Mouse (Mus musculus) megakaryocyte progenitor cell, adult 5-6 weeks (primary cell): ENCODE measurements around the gene Lrp8. TPM values are rescaled to one million over a fixed set of nuclear protein-coding genes. Genes with fewer than 3 reads are reported as not detected.

Experiments
- ATAC-seq: replicated peaks from 2 replicates; pipeline ENCODE4 v1.8.0; 2016; ENCODE audit warnings: mild to moderate bottlenecking, moderate TSS enrichment, inconsistent platforms; ENCODE audit not compliant: poor library complexity
- total RNA-seq, 2 experiments: library from RNA; stranded (forward) in 1 of 2; stranded (reverse) in 1 of 2; fragments of 157-497, 149-512 nt in 1 of 2; fragments of 200-1000 nt in 1 of 2; gene quantifications; 2 replicates each; pipeline versions ENCODE4 v1.2.3 to v1.2.4; 2015 to 2017

Lrp8 gene
- total RNA-seq, 2 experiments from 2014 or later = 17.3 to 19.7 TPM

DNA sequence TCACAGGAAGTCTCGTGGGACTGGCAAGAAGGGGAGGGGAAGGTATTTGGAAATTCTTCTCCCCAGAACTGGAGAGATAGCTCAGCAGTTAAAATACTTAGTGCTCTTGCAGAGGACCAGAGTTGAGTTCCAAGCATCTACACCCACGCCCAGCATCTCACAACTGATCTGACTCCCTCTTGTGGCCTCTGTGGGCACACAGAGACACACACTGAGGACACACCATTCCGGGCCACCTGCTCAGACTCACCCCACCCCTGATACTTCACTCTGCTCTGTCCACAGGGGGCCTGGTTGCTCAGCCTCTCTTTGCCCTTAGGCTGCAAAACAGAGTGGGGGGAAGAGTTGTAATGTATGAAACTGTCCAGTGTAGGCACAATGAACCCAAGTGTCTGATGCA, 3.4 kb downstream of the Lrp8 start:
- ATAC-seq = 0 out of 2 replicates have a peak, but pooled peaks have one; percentile 11

DNA sequence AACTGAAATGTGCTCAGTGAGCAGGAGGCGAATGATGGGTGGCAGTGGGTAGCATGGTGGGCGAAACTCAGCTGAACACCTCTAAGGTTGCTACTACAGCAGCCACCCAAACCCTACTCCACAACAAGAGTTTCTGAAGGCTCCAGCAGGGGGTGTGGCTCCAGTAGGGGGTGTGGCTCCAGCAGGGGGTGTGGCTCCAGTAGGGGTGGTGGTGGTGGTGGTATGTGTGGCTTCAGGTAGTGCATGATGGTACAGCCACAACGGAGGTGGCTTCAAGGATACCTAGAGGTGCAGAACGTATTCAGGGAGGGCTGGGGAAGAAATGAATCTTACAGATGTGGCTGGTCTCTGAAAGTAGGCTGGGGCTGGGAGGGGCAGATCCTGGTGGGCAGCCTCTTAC, 5.7 kb downstream of the Lrp8 start:
- peak; percentile 38 for ATAC-seq

- no peak for ATAC-seq
These were observed 6.6 kb downstream of the Lrp8 start for GRCm38 (mm10) chr4:107808655-107809054.

GRCm38 (mm10) chr4:107811006-107811405, 8.9 kb downstream of the Lrp8 start:
- no peak for ATAC-seq

- no peak for ATAC-seq
These were observed 9.8 kb downstream of the Lrp8 start for GRCm38 (mm10) chr4:107811716-107812330.

DNA sequence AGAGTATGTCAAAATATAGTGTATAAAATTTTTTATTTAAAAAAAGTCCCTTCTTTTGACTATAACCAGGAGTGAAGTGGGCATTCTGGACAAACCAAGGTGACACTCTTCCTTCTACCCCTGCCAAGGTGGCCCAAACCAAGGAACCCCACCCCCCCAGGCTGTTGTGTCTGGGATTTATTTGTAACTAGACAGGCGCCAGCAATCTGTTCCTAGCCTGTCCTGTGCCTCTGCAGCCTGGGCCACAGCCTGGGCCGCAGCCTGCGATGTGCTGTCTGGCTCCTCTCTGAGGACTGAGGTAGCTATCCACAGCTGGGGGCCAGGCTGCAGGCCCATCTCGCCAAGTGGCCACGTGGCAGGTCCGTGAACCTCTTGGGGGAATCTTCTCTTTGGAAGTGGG, 10.3 kb downstream of the Lrp8 start:
- ATAC-seq = no peak

- no peak for ATAC-seq
These were observed 14.4 kb downstream of the Lrp8 start for GRCm38 (mm10) chr4:107816459-107816858.

DNA sequence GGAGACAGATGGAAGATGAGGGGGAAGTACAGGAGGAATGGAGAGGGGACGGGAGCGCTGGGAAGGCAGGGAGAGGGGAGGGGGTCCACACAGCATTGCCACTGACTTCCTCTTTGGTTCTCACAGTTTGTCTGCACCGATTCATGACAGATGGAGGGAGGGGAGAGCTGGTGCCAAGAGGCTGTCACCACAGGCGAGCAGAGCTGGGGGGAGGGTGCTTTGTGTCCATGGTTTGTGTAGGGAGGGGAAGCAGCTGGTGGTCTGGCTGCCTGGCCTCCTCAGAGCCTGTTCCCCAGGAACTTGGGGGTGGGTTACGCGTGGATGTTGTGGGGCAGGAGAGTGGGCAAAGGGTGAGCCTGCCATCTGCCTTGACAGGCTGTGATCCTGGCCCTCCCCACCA, 15.4 kb downstream of the Lrp8 start:
- ATAC-seq = peak; percentile 67

- ATAC-seq = no peak
These were observed 18.1 kb downstream of the Lrp8 start for GRCm38 (mm10) chr4:107819990-107820719.

DNA sequence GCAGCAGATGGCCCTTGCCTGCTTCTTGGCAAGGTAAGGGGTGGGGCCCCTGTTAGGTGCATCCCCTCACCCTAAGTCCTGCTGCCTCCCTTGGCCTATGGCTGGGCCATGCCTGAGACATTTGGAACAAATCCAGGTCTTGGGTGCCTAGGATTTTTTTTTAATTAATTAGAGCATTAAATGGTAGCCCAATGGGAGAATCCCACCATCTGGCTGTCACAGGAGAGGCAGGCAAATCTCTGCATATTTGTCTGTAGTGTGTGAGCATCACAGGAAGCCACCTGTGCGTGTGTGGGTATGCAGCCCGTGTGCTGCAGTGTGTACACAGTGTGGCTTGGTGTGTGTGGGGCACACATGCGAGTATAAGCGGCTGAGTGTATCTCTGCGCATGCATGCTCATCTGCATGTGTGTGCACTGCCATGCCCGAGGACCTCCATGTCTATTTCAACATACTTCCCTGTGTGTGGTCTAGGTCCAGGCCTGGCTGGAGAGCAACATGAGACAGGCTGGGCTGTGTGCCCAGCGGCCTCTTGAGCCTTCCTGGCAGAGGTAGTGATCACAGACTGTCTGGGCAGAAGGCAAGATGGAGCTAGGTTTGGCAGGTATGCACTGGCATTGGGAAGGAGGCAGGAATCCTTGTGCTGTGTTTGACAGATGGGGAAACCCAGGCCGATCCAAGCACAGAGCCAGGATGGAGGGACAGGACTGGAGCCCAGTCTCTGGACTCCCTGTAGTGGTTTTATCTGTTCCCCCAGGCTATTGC, 19.0 kb downstream of the Lrp8 start:
- no peak for ATAC-seq

DNA sequence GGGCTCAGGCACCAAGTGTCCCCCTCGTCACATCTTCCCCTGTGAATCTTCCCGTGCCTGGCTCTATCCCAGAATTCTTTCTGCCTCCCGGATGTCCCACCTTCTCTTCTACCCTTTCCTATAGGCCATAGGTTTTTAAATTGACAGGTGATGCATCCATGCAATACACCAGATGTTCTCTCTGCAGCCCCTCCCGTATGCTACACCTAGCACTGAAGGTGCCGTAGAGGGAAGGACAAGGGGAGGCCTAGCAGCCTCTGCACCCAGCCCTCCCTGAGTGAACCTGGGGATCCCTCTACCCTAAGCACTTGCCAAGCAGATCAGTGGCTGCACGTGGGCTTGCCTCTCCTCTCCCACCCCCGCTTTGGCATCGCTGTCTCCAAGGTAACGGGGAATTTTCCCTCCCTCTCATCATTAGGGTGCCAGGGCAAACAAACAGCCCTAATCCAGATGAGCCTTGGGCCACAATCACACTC, 20.9 kb downstream of the Lrp8 start:
- no peak for ATAC-seq

GRCm38 (mm10) chr4:107823511-107823910, 21.4 kb downstream of the Lrp8 start:
- ATAC-seq = no peak

DNA sequence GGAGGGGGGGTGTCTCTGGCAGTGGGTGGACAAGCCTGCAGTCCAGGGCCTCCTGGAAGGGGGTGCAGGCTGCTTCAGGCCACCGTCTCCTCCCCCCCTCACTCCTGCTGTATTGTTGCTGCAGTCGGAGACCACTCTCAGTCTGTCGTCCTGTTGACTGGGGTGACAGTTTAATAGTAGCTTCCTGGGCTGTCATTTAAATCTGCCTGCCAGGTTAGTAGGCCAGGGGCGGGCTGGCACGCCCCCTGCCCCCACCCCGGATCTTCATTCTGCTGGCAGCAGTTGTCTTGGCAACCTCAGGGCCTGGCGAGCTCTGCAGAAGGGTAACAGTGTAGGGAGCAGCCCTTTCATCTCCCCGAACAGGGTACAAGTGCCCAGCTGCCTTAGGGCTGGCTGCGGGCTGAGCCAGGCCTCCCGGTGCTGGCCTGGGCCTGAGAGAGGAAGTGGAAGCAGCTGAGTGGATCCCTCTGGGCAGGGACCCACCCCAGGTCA, 26.7 kb downstream of the Lrp8 start:
- 0 out of 2 replicates have a peak, but pooled peaks have one; percentile 12 for ATAC-seq

GRCm38 (mm10) chr4:107829675-107830074, 27.6 kb downstream of the Lrp8 start:
- ATAC-seq = peak; percentile 54

DNA sequence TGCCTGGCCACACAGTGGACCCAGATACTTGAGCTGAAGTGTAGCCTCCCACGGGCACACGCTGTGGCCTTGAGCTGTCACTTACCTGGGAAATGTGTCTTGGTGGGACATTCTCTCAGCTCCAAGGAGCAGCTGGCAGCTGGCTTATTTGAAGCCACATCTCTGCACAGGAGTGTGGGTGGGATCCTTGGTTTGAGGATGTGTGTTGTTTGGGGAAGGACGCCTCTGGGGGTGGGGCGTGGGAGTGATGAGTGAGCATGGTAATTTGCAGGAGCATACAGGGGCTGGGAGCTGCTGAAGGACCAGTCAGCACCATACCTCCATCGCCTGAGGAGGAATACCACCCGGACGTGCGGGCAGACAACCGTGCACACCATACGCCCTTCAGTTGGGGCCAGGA, 28.1 kb downstream of the Lrp8 start:
- no peak for ATAC-seq

- ATAC-seq = no peak
These were observed 28.8 kb downstream of the Lrp8 start for GRCm38 (mm10) chr4:107830821-107831221.

DNA sequence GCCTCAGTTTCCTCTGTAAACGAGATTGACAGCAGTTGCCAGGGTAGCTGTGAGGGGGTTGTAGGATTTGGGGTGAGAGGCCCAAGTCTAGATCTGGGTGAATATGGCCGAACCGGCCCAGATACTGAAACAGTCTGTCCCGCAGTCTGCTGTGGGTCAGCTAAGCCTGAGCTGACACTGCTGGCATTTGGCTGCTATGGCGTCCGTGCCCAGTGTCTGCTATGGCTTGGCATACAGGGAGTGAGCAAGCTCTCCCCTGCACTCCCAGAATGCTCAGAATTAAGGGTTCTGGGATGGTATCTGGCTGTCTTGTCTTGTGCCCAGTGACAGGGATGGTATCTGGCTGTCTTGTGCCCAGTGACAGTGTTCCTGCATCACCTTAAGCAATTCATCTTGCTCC, 29.6 kb downstream of the Lrp8 start:
- no peak for ATAC-seq

DNA sequence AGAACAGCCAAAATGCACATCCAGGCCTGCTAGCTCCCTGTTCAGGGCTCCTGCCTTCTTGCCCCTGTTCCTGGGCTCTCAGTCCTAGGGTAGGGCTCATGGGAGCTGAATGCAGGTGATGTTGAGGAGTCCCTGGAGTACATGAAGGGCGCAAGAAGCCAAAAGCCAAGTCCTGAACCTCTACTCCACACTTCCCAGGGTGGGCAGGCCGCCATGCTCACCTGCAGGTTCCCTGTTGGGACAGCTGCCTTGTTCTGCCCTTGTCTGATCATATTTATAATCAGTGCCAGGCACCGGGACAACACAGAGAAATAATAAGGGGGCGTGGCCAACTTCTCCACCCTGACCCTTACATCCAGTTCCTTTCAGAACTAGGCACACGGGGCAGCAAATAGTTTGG, 31.5 kb downstream of the Lrp8 start:
- ATAC-seq = no peak

DNA sequence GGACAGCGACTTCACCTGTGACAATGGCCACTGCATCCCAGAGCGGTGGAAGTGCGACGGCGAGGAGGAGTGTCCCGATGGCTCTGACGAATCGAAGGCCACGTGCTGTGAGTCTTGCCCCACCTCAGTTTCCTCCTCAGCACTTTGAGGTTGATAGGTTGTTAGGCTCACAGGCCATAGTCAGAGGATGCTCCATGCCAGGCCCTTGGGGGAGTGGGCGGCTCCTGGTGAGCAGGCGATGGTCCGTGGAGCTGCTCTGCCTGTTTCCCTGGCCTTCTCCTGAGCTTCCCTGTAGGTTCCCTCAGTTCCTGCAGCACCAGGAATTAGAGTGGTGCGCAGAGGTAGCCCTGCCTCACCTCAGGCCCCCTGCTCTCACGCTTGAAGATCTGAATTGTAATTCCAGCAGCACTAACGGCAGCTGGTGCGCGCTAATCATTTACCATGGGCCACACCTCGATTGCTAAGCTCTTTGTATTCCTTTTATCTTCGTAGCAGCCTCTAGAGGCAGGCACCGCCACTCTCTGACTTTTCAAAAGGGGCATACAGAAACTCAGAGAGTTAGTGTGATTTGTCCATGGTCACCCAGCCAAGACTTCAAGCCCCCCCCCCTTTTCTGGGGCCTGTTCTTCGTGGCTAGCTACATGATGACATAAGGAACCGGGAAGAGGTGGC, 32.7 kb downstream of the Lrp8 start:
- ATAC-seq = no peak

DNA sequence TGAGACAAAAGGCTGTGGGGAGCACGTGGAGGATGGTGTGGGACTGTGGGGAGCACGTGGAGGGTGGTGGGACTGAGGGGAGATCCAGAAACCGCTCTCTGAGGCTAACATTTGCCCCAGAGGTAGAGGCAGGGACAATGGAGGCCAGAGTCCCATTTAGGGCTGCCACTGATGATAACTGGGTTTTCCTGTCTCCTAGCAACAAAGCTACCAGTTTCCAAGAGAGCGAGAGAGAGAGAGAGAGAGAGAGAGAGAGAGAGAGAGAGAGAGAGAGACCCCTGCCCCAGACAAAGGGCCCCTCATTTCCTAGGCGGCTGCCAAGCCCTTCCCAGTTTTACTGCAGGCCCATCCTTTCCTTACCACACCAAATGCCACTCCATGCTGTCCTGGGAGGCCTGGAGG, 33.4 kb downstream of the Lrp8 start:
- ATAC-seq = no peak

- 0 out of 2 replicates have a peak, but pooled peaks have one; percentile 31 for ATAC-seq
These were observed 34.7 kb downstream of the Lrp8 start for GRCm38 (mm10) chr4:107836758-107837157.
